9 mouse cellular contexts compared by ENCODE assay signal in genomic region chr6:41055581-41055980, GRCm38 (mm10). TPM values are rescaled to one million over a fixed set of nuclear protein-coding genes. Genes with fewer than 3 reads are reported as not detected.
DNase-seq lines count a peak whose midpoint lies in the region; ATAC-seq and TF ChIP-seq lines count a peak whose summit lies in the region.
"Had no signal": no experiment of that assay in that cellular context is flagged by ENCODE, and none has a peak within 500 bp of the region (broad histone marks: within the 10 kb centered on the region; RNA-seq: fewer than 3 reads in every experiment).

No protein-coding gene starts in this region.

- no peaks in the 10 kb centered on the region for H3K9me3 ChIP-seq in forebrain, embryonic 11.5 days (ENCODE audit: control insufficient read depth, low read length)
- no peaks in the 10 kb centered on the region for H3K9me3 ChIP-seq in forebrain, embryonic 13.5 days (replicated peaks)
- no peaks in the 10 kb centered on the region for H3K9me3 ChIP-seq in ES-E14 (ENCODE audit: control insufficient read depth, insufficient read depth, low read depth, low read length)
- H3K9me3 ChIP-seq in lung, postnatal 0 days (ENCODE audit: low read length): no peaks in the 10 kb centered on the region
- H3K9me3 ChIP-seq: limb, embryonic 12.5 days had no signal

- no peaks in the 10 kb centered on the region for H3K4me1 ChIP-seq in forebrain, embryonic 11.5 days (replicated peaks; ENCODE audit: control insufficient read depth, insufficient read depth, low read length)
- no peaks in the 10 kb centered on the region for H3K4me1 ChIP-seq in forebrain, embryonic 13.5 days
- H3K4me1 ChIP-seq in ES-E14 (ENCODE audit: control insufficient read depth in 2 of 2, insufficient read depth in 2 of 2, low read length in 2 of 2, poor library complexity in 1 of 2): no peaks in the 10 kb centered on the region
- H3K4me1 ChIP-seq in lung, postnatal 0 days (ENCODE audit: insufficient read depth, low read depth, low read length): no peaks in the 10 kb centered on the region
- H3K4me1 ChIP-seq: limb, embryonic 12.5 days had no signal

- DNase-seq in forebrain, embryonic 11.5 days (ENCODE audit: low spot score): peak; percentile 58
- peak in 1 of 2 experiments; percentile 32 for DNase-seq in left cerebral cortex, adult 2 months (ENCODE audit: extremely low spot score in 1 of 2, low spot score in 2 of 2)
- no peak for DNase-seq in left cerebral cortex, adult 11 months (ENCODE audit: low spot score)
- DNase-seq in ES-E14 (ENCODE audit: low read depth, low spot score): peak; percentile 31
- DNase-seq in embryo, embryonic 11 days: peak; percentile 60
- peak; percentile 24 for DNase-seq in lung, postnatal 0 days (ENCODE audit: low spot score)
- DNase-seq in thymus, postnatal 25 days: peak; percentile 72

- TF ChIP-seq CTCF in left cerebral cortex, adult 2 months (IDR thresholded peaks at IDR 0.05): peak; percentile 82
- TF ChIP-seq CTCF in lung, postnatal 0 days (IDR thresholded peaks at IDR 0.05): peak; percentile 62

- no peak for ATAC-seq in forebrain, embryonic 11.5 days (replicated peaks; ENCODE audit: low FRiP score)
- ATAC-seq in forebrain, embryonic 13.5 days: no peak
- no peak for ATAC-seq in lung, postnatal 0 days

- no peaks in the 10 kb centered on the region for H3K36me3 ChIP-seq in forebrain, embryonic 11.5 days (ENCODE audit: control insufficient read depth, insufficient read depth, low read length)
- H3K36me3 ChIP-seq in forebrain, embryonic 13.5 days (ENCODE audit: poor library complexity, severe bottlenecking): no peaks in the 10 kb centered on the region
- H3K36me3 ChIP-seq in ES-E14 (ENCODE audit: control insufficient read depth, insufficient read depth, low read length, poor library complexity, severe bottlenecking): no peaks in the 10 kb centered on the region
- H3K36me3 ChIP-seq in lung, postnatal 0 days (ENCODE audit: insufficient read depth, low read length): no peaks in the 10 kb centered on the region
- H3K36me3 ChIP-seq: limb, embryonic 12.5 days had no signal

- intact Hi-C loops in left cerebral cortex, adult 2 months (cut with DNase I): loop anchor here (5.0 to 10.0 kb wide), 2 partner anchors 202 to 499 kb away; no protein-coding TSS in a partner anchor

- H3K4me3 ChIP-seq in forebrain, embryonic 11.5 days (ENCODE audit: low read depth, low read length): no peak overlapping the region
- H3K4me3 ChIP-seq in forebrain, embryonic 13.5 days: no peak overlapping the region
- no peak overlapping the region for H3K4me3 ChIP-seq in left cerebral cortex, adult 2 months
- no peak overlapping the region for H3K4me3 ChIP-seq in ES-E14 (ENCODE audit: insufficient read depth in 1 of 2, low read depth in 1 of 2, low read length in 2 of 2, poor library complexity in 1 of 2, severe bottlenecking in 1 of 2)
- no peak overlapping the region for H3K4me3 ChIP-seq in lung, postnatal 0 days (ENCODE audit: low read depth, low read length)
- H3K4me3 ChIP-seq: limb, embryonic 12.5 days had no signal

- 43% methylated on average over 2 of the region's 2 CpGs for WGBS in forebrain, embryonic 11.5 days
- 34% methylated on average over 2 of the region's 2 CpGs for WGBS in forebrain, embryonic 13.5 days
- 32% methylated on average over 2 of the region's 2 CpGs for WGBS in lung, postnatal 0 days

- H3K9ac ChIP-seq in forebrain, embryonic 11.5 days (ENCODE audit: low read length): no peak overlapping the region
- no peak overlapping the region for H3K9ac ChIP-seq in forebrain, embryonic 13.5 days
- H3K9ac ChIP-seq in ES-E14 (ENCODE audit: insufficient read depth, low read depth, low read length, poor library complexity, severe bottlenecking): no peak overlapping the region
- no peak overlapping the region for H3K9ac ChIP-seq in lung, postnatal 0 days (replicated peaks; ENCODE audit: low read depth)
- H3K9ac ChIP-seq: limb, embryonic 12.5 days had no signal

- in situ Hi-C loops in ES-E14 (cut with MboI; ENCODE audit: low sequenced_read_pairs in 2 of 2, unreplicated experiment in 2 of 2): no loop called here

- no peak overlapping the region for H3K4me2 ChIP-seq in forebrain, embryonic 11.5 days (ENCODE audit: low read depth, low read length, severe bottlenecking)
- H3K4me2 ChIP-seq in forebrain, embryonic 13.5 days: no peak overlapping the region
- H3K4me2 ChIP-seq in lung, postnatal 0 days (replicated peaks; ENCODE audit: low read depth, low read length): no peak overlapping the region
- H3K4me2 ChIP-seq: limb, embryonic 12.5 days had no signal

- no peak for TF ChIP-seq EP300 in lung, postnatal 0 days (IDR thresholded peaks at IDR 0.05)

- no peaks in the 10 kb centered on the region for H3K27me3 ChIP-seq in forebrain, embryonic 11.5 days (ENCODE audit: control insufficient read depth, insufficient read depth, low read length)
- no peaks in the 10 kb centered on the region for H3K27me3 ChIP-seq in forebrain, embryonic 13.5 days
- no peaks in the 10 kb centered on the region for H3K27me3 ChIP-seq in lung, postnatal 0 days (replicated peaks; ENCODE audit: insufficient read depth, low read length)
- H3K27me3 ChIP-seq: limb, embryonic 12.5 days had no signal

- H3K27ac ChIP-seq in forebrain, embryonic 11.5 days (ENCODE audit: low read depth, low read length): no peak overlapping the region
- no peak overlapping the region for H3K27ac ChIP-seq in forebrain, embryonic 13.5 days
- H3K27ac ChIP-seq in left cerebral cortex, adult 2 months: no peak overlapping the region
- H3K27ac ChIP-seq in ES-E14 (ENCODE audit: insufficient read depth, low read depth, low read length, poor library complexity, severe bottlenecking): no peak overlapping the region
- no peak overlapping the region for H3K27ac ChIP-seq in lung, postnatal 0 days (ENCODE audit: low read length)
- H3K27ac ChIP-seq: limb, embryonic 12.5 days had no signal

TF ChIP-seq in ES-E14, 5 proteins besides CTCF, POLR2A, EP300 and RAD21:
- TF ChIP-seq HCFC1 (IDR thresholded peaks at IDR 0.05; ENCODE audit: borderline replicate concordance, insufficient read depth, low read length) (no peak), CHD2 (IDR thresholded peaks at IDR 0.05; ENCODE audit: low read depth, low read length) (no peak), ZNF384 (IDR thresholded peaks at IDR 0.05; ENCODE audit: low read depth, low read length) (no peak), ZC3H11A (IDR thresholded peaks at IDR 0.05; ENCODE audit: borderline replicate concordance, low read depth, low read length) (no peak), MAFK (IDR thresholded peaks at IDR 0.05; ENCODE audit: insufficient read depth, low read depth, low read length) (no peak)

RNA-seq across cellular contexts. Expression of gene 2210010C04Rik, which starts 20.3 kb away (rescaled TPM):
- polyA plus RNA-seq in forebrain, embryonic 11.5 days (2014; fragmentation: Nextera tagmentation; extraction: Ambion mirVana): not detected in 2 replicates
- polyA plus RNA-seq in forebrain, embryonic 13.5 days (2015; fragmentation: Nextera tagmentation; extraction: Ambion mirVana): not detected in 2 replicates
- not detected for total RNA-seq in left cerebral cortex, adult 2 months (2021)
- not detected in 2 replicates for total RNA-seq in ES-E14 (2012; rRNA removed)
- polyA plus RNA-seq in lung, postnatal 0 days (2015; fragmentation: Nextera tagmentation; extraction: Ambion mirVana): not detected in 2 replicates
- polyA plus RNA-seq: limb, embryonic 12.5 days had no signal

RNA-seq across cellular contexts. Expression of gene Gm2663, which starts 56.3 kb away (rescaled TPM):
- not detected in 2 replicates for polyA plus RNA-seq in forebrain, embryonic 11.5 days (2014; fragmentation: Nextera tagmentation; extraction: Ambion mirVana)
- not detected in 2 replicates for polyA plus RNA-seq in forebrain, embryonic 13.5 days (2015; fragmentation: Nextera tagmentation; extraction: Ambion mirVana)
- total RNA-seq in left cerebral cortex, adult 2 months (2021): not detected
- not detected in 2 replicates for total RNA-seq in ES-E14 (2012; rRNA removed)
- not detected in 2 replicates for polyA plus RNA-seq in lung, postnatal 0 days (2015; fragmentation: Nextera tagmentation; extraction: Ambion mirVana)
- polyA plus RNA-seq: limb, embryonic 12.5 days had no signal
